Mouse (Mus musculus): ENCODE data around the gene Casp9.
"Not testable (repeated sequence)": the region's sequence is repeated elsewhere in the genome, so short reads cannot be mapped to it uniquely, and the experiment has no call there.

Gene Casp9

DNA sequence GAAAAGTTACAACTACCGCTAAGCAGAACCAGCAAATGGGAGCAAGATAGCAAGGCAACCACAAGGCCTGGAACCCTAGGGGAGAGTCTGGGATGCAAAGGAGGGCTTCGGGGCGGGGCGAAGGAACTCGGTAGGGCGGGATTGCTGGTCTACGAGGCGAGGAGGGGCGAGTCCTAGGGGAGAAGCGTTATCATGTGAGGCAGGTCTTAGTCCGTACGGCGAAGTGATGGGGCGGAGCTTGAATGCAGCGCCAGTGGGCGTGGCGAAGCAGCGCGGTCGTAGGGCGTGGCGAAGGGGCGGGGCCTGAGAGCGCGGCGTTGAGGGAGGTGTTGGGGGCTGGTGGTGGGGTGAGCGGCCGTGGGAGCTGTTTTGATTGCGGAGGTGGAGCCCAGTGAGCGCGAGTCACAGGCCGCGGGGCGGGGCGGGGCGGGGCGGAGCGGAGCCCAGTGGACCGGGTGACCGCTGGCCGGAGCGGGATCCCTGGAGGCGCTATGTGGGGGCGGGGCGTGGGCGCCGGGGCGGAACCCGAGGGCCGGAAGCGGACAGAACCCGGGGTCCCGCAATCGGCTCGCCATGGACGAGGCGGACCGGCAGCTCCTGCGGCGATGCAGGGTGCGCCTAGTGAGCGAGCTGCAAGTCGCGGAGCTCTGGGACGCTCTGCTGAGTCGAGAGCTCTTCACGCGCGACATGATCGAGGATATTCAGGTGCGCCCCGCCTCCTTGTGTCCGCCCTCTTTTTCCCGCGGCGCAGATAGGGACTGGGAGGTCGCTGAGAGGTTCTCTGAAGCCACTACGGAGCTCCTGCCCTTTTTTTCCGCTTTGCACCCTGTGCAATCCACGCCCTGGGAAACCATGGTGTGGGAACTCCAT is at the start of gene Casp9:
Casp9 (plus strand) TSS at position 331 of the 870 bp plus-strand sequence.
- DNase-seq (ENCODE audit: low read depth, low spot score), result peak; percentile 98

DNA sequence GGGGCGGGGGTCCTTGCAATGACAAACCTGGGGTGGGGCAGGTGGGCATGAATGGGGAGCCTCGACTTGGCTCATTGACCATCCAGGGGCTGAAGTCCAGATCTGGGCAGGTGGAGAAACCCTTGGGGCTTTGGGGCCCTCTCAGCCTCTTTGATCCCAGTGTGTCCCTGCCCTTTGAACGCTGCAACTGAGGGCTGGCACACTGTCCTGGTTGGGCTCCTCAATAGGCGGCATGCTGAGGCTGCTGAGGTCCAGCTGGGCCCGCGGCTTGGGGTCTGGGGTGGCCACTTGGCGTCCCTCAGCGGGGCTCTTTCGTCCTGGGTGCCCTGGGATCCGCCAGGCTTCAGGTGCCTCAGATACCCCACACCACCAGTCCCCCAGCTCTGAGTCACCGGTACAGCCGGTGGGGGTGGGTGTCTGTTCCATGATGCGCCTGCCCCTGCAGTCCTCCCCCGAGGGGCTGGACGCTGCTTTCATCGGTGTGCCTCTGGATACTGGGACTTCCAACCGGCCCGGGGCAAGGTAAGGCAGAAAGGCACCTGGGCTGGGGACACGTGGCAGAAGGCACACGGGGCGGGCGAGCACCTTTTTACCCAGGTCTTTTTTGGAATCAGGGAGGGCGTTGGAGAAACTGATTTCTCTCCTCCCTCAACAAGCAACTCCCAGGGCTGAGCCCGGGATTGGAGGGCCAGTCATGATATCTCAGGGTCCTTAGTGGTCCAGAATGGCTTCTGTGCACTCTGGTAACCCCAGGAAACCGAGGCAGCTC is 46.6 kb upstream of the Casp9 start, which contains the start of gene Agmat:
Agmat (plus strand) TSS at position 95 of the 769 bp plus-strand sequence.
- no peak for DNase-seq (ENCODE audit: low read depth, low spot score)

DNA sequence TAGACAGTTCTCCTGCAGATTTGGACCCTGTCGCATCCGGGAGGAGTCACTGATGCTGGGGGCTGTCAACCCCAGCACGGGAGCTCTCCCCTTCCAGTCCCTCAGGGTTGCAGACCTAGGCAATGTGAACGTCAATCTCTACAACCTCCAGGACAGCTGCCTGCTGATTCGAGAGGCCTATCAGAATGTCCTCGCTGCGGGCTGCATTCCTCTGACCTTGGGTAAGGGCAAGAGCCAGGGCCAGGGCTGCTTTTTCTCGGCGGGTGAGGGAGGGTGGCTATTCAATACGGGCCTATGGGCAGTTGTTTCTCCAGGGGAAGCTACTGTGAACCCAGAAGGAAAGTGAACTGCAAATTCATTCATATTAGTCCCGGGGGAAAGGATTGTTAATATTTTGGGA is 43.9 kb upstream of the Casp9 start:
- peak; percentile 16 for DNase-seq (ENCODE audit: low read depth, low spot score)

DNA sequence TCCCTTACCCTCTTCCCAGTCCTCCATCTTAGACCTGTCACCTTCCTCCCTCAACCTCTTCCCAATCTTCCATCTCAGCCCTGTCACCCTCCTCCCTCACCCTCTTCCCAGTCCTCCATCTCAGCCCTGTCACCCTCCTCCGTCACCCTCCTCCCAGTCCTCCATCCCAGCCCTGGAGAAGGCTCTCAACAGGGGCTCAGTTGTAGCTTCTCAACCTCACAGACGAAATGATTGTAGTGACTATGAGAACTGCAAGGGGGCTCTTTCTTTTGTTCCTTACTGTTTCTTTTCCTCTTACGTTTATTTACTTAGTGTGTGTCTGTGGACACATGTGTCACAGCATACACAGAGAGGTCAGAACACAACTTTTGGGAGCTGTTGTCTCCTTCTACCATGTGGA is 42.6 kb upstream of the Casp9 start:
- no peak for DNase-seq (ENCODE audit: low read depth, low spot score)

DNA sequence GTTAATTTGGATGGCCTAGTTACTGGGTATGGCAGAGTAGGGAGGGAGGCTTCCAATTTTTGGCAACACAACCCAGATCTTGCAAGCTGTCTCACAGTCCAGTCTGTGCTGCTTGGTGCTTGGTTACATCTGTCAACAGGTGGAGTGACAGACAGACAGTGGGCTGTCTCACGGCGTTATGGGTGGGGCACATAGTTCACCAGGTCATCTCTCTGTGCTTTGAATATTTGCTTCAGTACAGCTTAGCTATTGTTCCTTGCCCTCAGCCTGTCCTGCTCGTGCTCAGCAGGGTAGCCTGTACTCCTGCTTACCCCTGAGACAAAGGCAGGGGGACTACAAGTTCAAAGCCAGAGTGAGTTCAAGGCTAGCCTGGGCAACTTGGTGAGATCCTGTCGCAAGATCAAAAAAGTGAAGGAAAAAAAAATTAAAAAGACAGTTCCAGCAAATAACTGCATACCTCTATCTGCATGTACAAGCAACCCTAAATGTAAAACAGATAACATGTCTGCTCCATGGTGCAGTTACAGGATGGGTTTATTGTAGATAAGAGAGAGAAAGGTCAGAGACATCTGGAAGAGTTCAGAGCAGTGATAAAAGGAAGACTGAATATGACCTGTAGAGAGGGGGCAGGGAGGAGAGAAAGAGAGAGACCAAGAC is 41.9 kb upstream of the Casp9 start:
- DNase-seq (ENCODE audit: low read depth, low spot score), result no peak

DNA sequence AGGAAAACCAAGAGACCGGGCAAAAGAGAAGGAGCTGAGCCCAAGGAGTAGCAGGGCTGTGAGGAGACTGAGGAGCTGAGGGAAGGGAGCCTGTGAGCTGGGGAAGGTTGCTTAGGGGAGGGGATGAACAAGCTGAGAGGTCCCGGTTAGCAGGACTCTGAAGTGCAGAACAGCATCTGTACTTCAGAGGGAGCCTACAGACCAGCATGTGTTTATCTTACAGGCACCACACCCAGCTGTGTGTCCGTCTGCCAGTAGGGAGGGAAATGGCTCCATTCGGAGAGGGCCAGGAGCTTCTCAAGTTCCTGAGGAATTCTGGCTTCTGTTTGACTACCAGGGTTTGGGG is 41.4 kb upstream of the Casp9 start:
- DNase-seq (ENCODE audit: low read depth, low spot score), result peak; percentile 12

DNA sequence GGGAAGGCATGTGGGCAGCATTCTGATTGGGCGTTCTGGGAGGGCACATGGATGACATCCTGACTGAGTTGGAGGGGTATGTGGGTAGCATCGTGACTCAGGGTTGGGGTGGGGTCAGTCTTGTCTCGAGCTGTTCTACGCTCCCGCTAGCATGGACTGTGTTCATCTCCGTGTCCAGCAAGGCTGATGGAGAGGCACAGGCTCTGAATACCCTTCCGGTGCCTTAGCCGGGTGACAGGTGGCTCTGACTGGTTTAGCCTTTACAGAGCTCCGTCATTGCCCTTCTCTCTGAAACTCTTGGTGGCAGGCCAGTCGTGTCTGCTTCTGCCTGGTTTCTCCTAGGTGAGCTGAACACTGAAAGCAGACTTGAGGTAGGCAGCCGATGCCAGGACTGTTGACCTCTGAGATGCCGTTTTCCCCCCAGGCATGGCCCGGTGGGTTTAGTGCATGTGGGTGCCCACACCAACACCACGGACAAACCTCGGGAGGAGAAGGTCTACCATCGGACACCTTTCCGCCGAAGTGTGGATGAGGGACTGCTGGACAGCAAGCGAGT is 38.0 kb upstream of the Casp9 start:
- DNase-seq (ENCODE audit: low read depth, low spot score), result no peak

DNA sequence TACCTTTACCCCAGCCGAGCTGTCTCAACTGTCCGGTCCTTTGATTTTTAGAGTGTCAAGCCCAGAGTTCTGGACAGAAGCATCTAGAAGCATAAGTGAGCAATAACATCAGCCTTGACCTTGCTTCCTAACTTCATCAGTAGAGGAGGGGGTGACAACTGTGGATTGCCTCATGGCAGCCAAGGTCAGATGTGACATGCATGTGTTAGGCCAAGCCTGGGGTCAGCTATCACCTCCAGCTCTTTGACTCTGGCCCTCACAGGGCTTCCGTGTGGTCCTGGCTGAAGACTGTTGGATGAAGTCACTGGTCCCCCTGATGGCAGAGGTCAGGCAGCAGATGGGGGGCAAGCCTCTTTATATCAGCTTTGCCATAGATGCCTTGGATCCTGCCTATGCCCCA is 36.3 kb upstream of the Casp9 start:
- DNase-seq (ENCODE audit: low read depth, low spot score), result no peak

DNA sequence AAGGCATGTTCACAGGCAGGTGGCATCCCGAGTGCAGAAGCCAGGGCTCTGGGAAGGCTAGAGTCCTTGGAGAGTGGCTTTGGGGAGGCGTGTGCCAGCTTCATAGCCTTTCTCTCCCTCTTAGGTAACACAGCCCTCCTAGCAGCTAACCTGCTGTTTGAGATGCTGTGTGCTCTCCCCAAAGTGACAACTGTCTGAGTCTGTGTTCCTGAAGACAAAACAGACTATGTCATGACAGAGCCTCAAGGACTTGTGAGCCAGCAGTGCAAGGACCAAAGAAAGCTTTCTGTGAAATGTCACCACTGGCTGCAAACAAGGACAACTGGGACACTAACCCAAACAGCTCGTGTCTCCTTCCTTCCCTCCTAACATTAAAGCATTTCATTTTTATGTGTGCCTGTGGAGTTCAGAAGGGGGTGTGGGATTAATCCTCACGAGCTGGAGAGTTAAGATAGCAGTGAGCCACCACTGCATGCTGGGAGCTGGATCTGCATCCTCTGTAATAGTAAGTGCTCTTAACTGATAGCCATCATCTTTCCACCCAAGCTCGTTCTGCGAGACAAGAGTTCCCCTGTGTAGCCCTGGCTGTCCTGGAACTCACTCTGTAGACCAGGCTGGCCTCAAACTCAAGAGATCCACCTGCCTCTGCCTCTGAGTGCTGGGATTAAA is 34.4 kb upstream of the Casp9 start:
- no peak for DNase-seq (ENCODE audit: low read depth, low spot score)

DNA sequence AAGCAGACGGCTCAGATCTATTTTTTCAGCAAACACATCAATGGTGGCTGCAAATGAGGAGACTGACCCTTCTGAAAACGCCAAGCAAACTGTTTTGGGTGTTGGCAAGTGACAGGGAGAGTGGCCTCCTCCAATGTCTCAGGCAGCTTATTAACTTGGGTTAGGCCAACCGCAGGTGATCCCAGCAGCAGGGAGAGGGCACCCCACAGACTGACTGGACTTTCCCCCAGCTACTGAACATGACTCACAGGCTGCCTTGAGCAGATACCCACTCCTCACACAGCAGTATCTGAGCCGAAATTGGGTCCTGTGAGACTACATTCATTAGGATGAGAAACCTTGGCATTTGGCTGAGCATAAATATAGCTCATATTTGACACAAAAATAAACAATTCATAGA is 32.5 kb upstream of the Casp9 start:
- no peak for DNase-seq (ENCODE audit: low read depth, low spot score)

DNA sequence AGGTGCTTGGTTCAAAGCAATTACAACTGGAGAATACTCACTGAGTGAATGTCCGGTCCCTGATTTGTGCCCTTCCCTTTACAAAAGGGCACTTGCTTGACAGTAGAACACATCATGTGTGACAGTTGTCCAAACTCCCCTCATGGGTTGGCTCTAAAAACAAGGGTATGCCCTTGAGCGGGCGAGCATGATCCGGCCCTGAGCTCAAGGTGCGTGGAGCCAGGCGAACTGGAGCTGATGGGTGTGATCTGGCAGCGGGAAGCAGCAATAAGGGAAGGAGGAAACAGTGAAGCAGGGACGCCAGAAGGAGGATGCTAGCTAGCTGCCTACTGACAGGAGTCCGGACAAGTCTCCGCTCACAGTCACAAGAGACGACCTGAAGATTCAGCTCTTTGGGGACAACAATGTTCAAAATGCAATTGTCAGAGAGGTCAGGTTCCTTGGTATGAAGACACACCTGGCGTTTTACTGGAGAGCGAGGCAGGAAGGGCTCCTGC is 31.3 kb upstream of the Casp9 start:
- no peak for DNase-seq (ENCODE audit: low read depth, low spot score)

DNA sequence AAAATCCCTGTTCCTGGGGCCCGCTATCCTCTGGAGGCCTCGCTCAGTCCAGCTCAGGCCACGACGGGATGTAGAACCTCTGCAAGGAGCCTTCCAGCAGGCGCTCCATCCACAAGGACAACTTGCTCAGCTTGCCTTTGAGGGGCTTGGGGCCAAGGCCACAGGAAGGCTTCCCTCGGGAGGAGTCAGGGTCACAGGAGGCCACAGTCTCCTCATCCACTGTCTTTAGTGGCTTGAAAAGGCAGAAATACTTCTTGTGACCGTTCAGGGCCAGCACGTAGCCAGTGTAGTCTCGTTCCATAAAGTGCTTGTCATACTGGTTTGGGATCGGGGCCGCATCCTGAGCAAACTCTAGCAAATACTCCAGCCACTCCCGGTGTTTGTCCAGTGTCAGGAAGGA is 29.9 kb upstream of the Casp9 start:
- no peak for DNase-seq (ENCODE audit: low read depth, low spot score)

DNA sequence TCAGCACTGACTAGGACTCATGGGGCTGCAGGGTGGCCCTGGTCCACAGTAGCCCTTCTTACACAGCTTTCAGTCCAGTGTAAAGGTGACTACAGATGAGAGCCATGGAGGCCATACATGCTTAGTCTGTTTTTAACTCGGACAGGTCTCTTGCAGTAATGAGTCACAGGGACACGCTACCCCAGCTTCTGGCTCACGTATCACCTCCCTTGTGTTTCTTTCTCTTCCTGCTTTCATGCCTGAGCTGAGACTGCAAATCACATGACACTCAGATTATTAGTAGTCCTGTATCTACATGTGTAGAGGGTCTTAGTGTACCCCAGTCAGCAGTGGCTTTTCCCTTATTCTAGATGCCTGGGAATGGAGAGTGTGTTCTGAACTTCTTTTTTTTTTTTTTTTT is 28.4 kb upstream of the Casp9 start:
- no peak for DNase-seq (ENCODE audit: low read depth, low spot score)

DNA sequence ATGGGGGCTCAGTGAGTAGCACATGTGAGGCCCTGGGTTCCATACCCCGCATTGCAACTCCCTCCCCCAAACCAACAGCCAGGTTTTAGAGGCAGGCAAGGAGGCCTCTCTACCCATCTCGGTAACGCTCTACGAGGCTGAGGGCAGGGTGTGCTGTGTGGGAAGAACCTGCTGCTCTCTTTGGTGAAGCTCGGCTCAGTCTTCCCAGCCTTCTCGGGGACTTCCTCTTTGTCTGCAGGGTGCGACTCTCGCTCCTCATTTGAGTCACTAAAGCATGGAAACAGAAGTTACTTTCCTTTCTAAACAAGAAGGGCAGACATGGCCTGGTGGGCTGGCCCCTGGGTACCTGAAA is 27.1 kb upstream of the Casp9 start:
- DNase-seq (ENCODE audit: low read depth, low spot score), result no peak

DNA sequence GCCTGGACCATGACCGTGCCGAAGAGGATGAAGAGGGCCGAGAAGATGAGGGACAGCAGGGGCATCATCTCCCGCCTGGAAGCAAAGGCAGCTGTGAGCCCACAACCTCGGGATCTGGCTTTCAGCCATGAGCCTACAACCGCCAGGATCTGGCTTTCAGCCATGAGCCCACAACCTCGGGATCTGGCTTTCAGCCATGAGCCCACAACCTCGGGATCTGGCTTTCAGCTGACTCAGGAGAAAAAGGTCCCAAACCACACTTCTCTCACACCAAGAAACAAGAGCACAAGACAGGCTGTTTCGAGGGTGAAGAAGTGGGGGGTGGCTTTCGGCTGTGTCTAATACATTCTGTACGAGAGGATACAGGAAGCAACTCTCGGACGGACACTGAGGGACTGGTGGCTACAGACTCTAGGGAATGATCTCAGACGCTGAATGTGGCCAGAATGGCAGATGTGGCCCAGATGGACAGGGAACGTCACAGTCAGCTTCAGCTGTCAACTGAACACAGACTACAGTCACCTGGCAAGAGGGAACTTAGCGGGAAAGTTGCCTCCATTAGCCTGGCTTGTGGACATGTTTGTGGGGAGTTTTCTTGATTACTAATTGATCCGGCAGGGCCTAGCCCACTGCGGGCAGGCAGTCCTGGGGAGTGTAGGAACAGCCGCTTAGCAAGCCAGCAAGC is 26.6 kb upstream of the Casp9 start:
- DNase-seq (ENCODE audit: low read depth, low spot score), result no peak

DNA sequence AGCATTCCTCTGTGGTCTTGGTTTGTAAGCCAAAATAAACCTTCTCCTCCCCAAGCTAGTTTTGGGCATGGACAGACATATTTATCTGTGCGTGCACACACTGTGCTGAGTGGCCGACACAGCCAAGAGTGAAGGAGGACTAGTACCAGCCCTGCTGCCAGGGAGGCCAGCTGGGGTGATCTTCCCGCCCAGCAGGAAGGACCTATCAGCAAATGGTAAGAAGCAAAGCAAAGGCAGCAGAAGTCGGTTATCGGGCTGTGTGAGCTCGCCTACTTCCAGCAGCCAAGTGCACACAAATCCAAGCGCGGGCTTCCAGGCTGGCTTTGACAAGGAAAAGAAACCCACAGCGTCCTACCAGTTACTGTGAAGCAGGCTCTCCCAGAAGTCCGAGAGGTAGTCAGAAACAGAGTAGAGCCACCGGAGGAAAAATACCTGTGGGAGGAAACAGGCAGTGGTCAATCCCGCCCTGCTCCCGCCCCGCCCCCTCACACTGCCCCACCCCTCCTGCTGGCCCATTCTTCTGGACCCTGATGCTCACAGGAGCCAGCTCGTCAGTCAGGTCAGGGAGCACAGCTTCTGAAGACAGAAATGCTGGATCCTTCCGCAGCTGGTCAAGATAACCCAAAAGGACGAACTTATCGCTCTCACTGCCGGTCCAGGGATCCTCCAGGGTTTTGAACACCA is 25.9 kb upstream of the Casp9 start:
- DNase-seq (ENCODE audit: low read depth, low spot score), result no peak

DNA sequence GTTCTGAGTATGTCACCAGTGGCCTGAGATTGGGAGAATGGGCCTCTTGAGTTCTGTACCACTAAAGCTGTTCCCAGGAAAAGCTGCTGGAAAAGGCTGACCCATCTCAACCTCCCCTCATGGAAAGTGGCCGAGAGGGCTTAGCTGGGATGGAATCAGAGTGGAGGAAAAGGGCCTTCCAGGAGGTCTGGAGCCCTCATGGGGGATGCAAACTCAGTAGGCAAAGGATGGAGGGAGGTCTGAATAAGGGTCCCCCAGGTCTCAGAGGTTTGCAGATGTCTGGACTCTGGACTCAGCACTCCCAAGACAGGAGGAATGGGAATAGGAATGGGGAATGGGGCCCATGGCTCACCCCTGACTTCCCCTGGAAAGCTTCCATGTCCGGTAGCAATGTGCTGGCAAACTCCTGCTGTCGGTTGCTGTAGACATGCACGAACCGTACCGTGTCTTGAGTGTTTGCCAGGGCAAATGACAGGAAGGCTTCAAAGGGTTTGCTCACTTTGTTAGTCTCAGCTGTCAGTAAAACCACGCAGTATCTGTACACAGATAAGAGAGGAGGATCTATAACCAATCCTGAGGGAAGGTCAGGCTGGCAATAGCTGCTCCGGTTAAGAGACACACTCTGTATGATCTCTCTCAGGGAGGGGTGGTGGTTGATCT is 23.8 kb upstream of the Casp9 start:
- DNase-seq (ENCODE audit: low read depth, low spot score), result no peak

DNA sequence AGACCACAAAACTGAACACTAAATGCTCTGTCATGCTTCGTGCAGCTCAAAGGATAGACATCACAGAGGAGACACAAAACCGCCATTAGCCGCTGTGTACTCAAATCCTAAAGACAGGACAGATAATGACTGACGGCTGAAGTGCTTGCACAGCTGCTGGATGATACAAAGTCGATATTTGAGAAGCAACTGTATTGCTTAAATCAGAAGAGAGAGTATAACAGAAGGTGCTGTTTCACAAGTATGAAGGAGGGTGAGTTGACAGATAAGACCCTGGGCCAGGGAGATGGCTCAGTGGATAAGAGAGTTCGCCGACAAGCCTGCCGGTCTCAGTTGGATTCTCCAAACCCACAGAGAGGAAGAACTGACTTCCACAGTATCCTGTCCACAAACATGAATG is 21.6 kb upstream of the Casp9 start:
- no peak for DNase-seq (ENCODE audit: low read depth, low spot score)

DNA sequence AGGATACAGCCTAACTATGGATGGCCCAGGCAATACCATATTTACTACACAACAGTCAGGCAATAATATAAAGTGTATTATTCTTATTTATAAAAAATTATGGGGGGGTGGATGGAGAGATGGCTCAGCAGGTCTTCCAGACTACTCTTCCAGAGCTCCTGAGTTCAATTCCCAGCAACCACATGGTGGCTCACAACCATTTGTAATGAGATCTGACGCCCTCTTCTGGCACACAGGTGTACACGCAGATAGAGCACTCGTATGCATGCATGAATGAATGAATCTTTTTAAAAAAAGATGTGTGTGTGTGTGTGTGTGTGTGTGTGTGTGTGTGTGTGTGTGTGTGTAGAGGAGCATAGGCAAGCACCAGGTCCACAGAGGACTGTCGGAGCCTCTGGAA is 20.4 kb upstream of the Casp9 start:
- DNase-seq (ENCODE audit: low read depth, low spot score), result not testable (repeated sequence)

DNA sequence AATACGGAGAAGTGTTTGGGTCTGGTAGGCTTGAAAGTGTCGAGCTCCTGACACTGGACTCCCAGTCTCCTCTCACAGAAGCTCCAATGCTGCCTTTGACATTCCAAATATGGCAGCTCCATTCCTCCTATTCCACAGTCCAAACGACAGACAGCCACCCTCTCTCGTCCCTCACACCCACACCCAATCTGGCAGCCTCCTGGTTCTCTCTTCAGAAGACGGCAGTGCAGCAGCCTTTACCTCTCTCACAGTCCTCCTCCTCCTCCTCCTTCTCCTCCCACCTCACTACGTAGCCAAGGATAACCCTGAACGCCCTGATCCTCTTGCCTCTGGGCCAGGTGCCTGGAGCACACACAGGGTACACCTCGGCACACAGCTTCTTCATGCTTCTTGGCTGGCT is 13.6 kb upstream of the Casp9 start:
- no peak for DNase-seq (ENCODE audit: low read depth, low spot score)

Data from mesoderm, embryonic 11.5 days (tissue).